Mouse (Mus musculus): Measurements from ENCODE around the gene Arhgdia.
"Not testable (repeated sequence)": the region's sequence is repeated elsewhere in the genome, so short reads cannot be mapped to it uniquely, and the experiment has no call there.

The Arhgdia gene

GRCm38 (mm10) chr11:120579316-120580107, 1.9 kb downstream of the Arhgdia start:
- in situ Hi-C loops (cut with MboI, MseI): no loop called here

DNA sequence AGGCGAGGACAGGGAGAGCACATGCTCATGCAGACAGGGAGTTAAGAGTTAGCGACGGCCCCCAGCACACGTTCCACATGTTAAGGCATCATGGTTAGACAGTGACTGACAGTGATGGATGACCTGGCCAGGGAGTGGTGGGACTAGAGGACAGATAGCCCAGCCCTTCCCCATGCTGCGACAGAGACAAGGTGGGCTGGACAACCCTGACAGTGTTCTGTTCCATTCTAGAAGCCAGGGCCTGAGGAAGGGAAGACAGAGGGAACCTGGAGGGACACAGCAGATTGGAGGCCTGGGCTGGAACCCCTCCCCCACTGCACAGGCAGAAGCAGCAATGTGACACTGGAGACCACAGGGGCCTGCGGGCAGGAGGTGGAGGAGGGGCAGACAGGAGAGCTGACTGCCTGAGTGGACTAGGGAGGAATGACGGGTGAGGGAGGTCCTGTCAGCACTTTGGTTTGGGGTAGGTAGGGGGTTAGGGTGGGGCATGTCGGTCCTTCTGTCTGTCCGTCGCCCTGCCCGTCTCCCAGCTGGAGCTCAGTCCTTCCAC, 2.7 kb downstream of the Arhgdia start:
- in situ Hi-C loops (cut with MboI, MseI): no loop called here

DNA sequence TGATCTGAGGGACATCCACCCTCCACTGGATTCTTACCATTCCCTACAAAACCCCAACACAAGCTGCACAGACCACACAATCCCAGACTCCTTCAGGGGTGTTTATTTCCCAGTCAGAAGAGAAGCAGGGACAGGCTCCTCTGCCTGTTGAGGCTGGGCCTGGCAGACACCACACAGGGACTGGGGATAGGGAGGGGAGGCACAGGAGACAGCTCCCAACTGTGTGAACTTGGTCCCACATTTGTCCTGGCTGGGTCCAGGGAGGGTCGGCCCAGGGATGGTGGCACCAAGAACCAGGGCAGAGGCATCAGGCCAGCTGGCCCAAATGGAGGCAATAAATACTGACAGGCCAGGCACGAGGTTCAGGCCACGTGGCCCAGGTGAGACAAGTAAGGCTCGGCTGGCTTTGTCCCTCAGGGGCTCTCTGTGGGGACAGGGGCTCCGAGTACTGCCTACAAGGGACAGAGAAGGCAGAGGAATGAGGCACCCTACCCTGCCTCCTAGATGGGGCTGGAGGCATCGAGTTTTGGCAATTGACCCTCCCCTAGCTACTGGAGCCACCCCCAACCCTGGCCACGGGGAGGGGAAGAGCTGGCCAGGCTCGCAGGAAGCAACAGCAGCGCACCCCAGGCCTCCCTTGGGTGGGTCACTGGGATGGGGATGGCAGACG, 3.3 kb downstream of the Arhgdia start:
- in situ Hi-C loops (cut with MboI, MseI): no loop called here

- in situ Hi-C loops (cut with MboI, MseI): no loop called here
These were observed 4.0 kb downstream of the Arhgdia start for GRCm38 (mm10) chr11:120577211-120578023.

- in situ Hi-C loops (cut with MboI, MseI): no loop called here
These were observed 5.0 kb downstream of the Arhgdia start for GRCm38 (mm10) chr11:120576365-120576981.

DNA sequence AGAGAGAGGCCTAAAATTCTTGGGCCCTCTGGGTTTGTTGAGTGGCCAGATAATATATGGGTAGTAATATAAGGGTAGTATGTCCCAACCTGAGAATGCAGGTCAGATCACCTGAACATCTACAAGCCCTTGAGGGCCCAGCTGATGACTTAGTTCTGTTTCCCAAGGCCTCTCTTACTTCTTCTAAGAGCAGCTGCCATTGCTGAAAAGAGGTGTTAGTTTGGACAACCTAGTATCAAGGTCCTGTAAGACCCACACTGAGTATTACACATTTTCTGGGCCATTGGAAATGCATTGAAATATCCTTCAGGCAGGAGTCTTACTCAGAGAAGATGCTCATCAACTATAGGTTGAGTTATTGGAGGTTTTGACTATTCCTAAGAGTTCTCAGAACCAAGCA, 5.5 kb downstream of the Arhgdia start:
- in situ Hi-C loops (cut with MboI, MseI): no loop called here

- in situ Hi-C loops (cut with MboI, MseI): no loop called here
These were observed 6.4 kb downstream of the Arhgdia start for GRCm38 (mm10) chr11:120575046-120575445.

DNA sequence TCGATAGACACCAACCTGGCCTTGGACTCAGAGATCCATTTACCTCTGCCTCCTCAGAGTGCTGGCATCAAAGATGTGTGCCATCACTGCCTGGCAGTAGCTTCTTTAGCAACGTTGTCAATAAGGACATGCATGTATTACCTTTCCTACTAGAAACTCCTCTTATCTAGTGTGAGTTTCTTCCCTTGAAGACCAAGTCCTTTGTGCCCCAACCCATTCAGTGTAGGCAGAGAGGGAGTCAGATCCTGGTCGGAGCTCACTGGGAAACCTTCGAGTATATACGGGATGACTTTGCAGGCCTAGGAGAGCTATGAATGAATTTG, 7.2 kb downstream of the Arhgdia start:
- in situ Hi-C loops (cut with MboI, MseI): no loop called here

DNA sequence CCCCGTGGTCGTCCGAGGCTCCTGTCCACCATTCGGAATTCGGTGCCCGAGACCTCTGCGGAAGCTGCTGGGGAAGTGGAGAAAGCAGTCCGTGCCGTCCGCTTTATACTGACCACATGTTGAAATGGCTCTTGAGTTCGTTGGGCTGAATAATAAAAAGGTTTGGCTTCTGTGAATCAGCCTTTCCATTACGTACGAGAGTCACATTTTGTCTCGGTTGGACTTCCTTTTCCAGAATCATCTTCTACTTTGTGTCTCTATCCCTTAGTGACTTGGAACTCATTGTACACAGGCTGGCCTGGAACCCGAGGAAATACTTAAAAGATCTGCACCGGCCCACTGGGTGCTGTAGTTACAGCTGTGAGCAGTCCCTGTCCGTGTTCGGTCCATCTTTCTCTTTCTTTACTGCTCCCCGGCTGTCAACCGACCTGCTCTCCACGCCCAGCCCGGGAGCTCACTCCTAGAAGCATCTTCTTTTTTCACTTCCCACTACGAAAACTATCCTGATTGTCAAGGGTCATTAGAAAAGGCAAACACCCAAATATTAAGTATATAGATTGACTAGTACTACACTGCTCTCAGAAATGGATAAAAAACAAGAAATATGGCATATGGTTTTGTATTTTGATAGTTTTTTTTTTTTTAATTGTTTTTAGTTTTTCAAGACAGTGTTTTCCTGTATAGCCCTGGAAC, 7.7 kb downstream of the Arhgdia start:
- in situ Hi-C loops (cut with MboI, MseI): no loop called here

DNA sequence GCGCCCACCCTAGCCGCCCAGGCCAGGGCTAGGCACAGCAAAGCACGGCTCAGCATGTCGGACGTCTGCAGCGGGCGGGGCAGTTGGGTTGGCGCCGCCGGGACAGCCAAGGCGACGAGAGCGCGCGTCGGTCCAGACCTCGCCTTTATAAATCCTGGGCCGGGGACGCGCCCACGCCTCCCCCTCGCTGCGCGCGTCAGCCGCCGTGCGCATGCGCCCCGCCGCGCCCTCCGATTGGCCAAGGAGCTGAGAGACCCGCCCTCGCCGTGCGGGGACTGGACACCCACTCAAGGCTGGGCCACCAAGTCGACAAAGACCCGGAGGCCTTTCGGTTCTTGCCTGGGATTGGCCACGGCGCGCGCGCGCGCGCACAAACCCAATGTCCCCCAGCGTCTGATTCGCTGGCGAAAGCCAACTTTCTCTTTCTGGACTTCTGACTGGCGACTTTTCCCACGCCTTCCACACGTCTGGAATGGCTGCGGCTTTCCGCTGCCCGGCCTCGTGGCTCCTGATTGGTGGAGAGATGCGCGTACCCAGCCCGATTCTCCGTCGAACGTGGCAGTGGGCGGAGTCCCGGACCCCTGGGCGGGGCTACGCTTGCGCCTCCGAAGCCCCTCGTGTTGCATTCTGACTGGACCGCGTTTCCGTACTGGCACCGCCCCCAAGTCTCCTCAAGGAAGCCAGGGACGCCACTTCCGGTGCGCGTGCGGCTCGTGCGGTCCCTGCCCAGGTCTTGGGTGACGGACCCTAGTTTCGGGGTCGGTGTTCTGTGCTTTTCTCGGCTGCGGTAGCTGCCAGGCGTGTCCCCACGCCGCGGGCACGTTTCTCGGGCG, 8.5 kb downstream of the Arhgdia start, which contains the start of gene P4hb:
Gene P4hb, minus strand, starts transcription at position 502 of the 833 bp plus-strand sequence.
- in situ Hi-C loops (cut with MboI, MseI): no loop called here

DNA sequence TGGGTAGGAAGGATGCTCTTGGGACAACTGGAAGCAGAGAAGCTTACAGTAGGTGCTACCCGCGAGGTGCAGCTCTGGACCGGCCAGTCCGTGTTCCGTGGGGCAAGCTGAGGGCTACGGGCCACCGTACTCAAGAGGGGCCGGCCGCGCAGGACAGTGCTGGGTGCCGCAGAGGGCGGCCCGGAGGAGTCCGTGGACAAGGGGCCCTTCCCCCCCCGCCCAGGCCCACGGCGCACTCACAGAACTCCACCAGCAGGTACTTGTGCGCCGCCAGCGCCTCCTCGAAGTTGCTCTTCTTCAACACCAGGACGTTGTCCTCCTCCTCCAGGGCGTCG, 9.0 kb downstream of the Arhgdia start:
- in situ Hi-C loops (cut with MboI, MseI): no loop called here

GRCm38 (mm10) chr11:120571754-120572416, 9.5 kb downstream of the Arhgdia start:
- in situ Hi-C loops (cut with MboI, MseI): no loop called here

- in situ Hi-C loops (cut with MboI, MseI): no loop called here
These were observed 10.3 kb downstream of the Arhgdia start for GRCm38 (mm10) chr11:120571122-120571521.

DNA sequence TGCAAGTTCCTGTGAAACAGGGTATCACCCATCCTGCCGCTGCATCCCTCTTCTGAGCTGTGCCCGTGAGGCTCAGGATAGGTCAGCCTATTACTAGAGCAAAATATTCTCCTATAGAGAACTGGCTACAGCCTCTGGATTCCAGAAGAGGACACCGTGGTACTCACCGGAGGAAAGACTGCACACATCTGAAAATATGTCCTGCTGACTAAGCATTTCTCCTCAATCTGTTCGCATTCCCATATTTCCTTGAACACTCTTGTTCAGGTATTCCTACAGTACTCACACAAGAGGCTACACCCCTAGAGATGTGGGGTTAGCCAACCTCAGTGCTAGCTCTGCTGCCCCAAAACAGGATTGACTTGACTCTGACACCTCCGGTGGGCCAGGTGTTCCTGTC, 13.1 kb downstream of the Arhgdia start:
- in situ Hi-C loops (cut with MboI, MseI): no loop called here

GRCm38 (mm10) chr11:120565114-120565513, 16.3 kb downstream of the Arhgdia start:
- in situ Hi-C loops (cut with MboI, MseI): no loop called here

DNA sequence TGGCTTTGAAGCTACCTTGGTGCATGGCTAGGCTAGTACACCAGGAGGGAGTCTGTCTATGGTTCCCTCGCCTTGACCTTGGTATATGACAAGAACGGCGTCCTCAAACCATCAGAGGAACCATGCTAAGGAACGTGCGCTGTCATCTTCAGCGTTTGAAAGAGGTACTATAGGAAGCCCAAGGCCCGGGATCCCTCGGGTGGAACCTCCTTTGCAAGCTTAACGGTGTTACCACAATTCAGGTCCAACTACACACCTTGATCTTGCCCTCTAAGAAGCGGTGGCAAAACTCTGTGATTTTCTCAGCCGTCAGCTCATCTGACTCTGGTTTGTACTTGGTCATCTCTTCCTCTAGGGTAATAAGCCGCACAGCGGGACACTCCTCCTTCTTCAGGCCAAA, 18.5 kb downstream of the Arhgdia start:
- in situ Hi-C loops (cut with MboI, MseI): loop anchor here (5.0 kb wide), 2 partner anchors 51 to 86 kb away; no protein-coding TSS in a partner anchor

DNA sequence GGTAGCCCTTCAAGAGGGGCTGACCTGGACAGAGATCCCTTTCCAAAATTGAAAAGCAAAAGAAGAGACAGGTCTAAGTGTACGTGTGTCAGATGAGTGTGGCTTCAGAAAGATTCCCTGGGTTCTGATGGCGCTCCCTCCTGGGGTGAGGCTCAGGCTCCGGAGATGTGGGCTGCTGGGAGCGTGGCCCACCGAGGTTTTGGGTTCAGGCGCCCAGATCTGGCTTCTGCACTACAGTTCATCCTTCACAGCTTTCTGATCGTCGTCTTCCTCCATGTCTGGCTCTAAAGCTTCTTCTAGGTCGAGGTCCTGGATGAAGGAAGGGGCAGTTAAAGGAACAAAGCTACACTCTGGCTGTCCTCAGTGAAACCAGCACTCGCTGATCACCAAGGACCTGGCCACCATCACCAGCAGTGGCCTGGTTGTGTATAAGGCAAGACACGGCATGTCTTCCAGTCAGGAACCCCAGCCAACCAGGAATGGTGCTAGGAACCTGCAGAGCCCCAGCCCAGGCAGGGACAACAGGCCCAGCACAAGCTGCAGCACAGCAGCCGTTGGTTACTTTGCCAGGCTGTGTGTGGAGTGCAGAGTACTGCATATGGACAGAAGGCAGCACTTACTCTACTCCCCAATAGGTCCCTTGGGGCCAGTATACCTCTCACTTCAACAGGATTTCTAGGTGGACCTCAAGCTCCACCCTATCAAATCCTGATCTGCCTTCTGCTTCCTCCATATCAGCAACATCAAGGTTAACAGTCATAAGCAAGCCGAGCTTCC, 20.3 kb downstream of the Arhgdia start:
- in situ Hi-C loops (cut with MboI, MseI): loop anchor here (5.0 kb wide), 2 partner anchors 49 to 84 kb away; no protein-coding TSS in a partner anchor

DNA sequence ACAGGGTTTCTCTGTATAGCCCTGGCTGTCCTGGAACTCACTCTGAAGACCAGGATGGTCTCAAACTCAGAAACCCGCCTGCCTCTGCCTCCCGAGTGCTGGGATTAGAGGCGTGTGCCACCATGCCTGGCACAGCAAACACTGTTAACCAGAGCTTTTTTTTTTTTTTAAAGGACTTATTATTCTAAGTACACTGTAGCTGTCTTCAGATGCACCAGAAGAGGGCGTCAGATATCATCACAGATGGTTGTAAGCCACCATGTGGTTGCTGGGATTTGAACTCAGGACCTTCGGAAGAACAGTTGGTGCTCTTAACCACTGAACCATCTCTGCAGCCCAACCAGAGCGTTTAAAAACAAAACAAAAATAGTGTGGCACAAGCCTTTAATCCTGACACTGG, 22.6 kb downstream of the Arhgdia start:
- in situ Hi-C loops (cut with MboI, MseI): not testable (repeated sequence)

DNA sequence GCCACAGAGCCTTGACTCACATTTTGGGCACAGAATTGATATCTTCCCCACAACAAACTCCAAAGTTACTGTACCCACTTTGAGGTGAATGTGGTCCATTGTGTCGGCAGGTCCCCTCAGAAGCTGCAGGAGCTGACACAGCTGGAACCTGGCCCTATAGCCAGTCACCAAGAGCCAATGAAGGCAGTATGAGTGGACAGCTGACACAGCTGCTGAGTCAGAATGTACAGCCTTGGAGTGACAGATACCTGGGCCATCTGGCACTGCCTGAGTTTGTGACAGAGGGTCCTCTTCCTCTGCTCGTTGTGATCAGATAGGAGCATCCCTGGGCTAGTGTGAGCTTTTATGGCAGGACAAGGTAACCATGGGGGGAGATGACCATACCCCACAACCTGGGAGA, 26.2 kb downstream of the Arhgdia start:
- in situ Hi-C loops (cut with MboI, MseI): no loop called here
